10 mouse cellular contexts compared by ENCODE assay signal in the genomic region with DNA sequence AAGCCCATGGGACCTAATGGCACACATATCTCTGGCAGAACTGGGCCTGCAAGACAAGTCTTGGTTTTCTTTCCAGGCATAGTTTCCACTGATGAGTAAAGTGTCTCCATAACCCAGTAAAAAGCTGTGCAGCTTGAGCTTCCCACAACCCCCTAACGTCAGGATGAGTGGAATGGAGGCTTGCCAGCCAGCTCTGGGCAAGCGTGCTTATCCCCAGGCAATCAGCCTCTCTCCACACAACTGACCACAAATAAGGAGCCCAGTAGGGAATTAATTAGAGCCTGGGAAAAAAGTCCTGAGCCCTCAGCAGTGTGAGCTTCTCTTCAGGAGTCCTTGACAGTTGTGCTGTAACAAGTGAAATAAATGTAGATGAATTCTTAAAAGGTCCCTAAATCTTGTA. TPM values are rescaled to one million over a fixed set of nuclear protein-coding genes. Genes with fewer than 3 reads are reported as not detected.
DNase-seq lines count a peak whose midpoint lies in the region; ATAC-seq lines count a peak whose summit lies in the region.
"Had no signal": no experiment of that assay in that cellular context is flagged by ENCODE, and none has a peak within 500 bp of the region (broad histone marks: within the 10 kb centered on the region; RNA-seq: fewer than 3 reads in every experiment).

No protein-coding gene starts in this region.

- DNase-seq in adrenal gland, postnatal 36 days = peak; percentile 19 to 20
- no peak for DNase-seq in adrenal gland, adult 8-10 months
- DNase-seq in 3T3-L1 (ENCODE audit: low read depth, low spot score) = peak; percentile 51
- peak; percentile 12 to 21 for DNase-seq in cerebellum, postnatal 36 days
- peak; percentile 50 to 64 for DNase-seq in left cerebral cortex, postnatal 10 days (ENCODE audit: extremely low spot score in 1 of 2, low spot score in 2 of 2)
- DNase-seq in heart, adult 18-20 months = no peak
- DNase-seq in lung, postnatal 36 days = no peak
- DNase-seq: lung, embryonic 14.5 days had no signal

- intact Hi-C loops in left cerebral cortex, postnatal 10 days (cut with DNase I) = no loop called here

- no peak for ATAC-seq in monocyte, adult 5-6 weeks (replicated peaks; ENCODE audit: insufficient number of reproducible peaks, low FRiP score, low TSS enrichment, poor library complexity, severe bottlenecking)

RNA-seq across cellular contexts. Expression of gene Atp6ap1l, which starts 9.1 kb away (rescaled TPM):
- total RNA-seq in adrenal gland, postnatal 36 days (2021) = not detected
- total RNA-seq in adrenal gland, adult 8-10 months (2022) = under 1 TPM in 1 of 4 experiments, not detected in 3; 0.20 TPM
- total RNA-seq in left cerebral cortex, postnatal 10 days (2021) = 10 to 100 TPM; 20.9 to 23.8 TPM
- not detected in 3 replicates for total RNA-seq in monocyte, adult 5-6 weeks (2017)
- not detected for total RNA-seq in heart, adult 18-20 months (2021)
- total RNA-seq: neutrophil, adult 5-6 weeks had no signal

RNA-seq across cellular contexts. Expression of gene Rps23, which starts 26.7 kb away (rescaled TPM):
- 100 to 1,000 TPM; 414 to 442 TPM for total RNA-seq in adrenal gland, postnatal 36 days (2021)
- total RNA-seq in adrenal gland, adult 8-10 months (2022) = 100 to 1,000 TPM; 258 to 409 (median 335) TPM
- 100 to 1,000 TPM; 233 to 256 TPM for total RNA-seq in left cerebral cortex, postnatal 10 days (2021)
- 2,086 to 4,129 TPM (median 3,828 TPM) in 3 replicates for total RNA-seq in monocyte, adult 5-6 weeks (2017)
- total RNA-seq in heart, adult 18-20 months (2021) = 100 to 1,000 TPM; 170 to 197 TPM

Comparison
In these comparisons a context has a peak if more than half of its experiments do, and no peak if none do; other contexts are left out.
1. DNase-seq: peak in adrenal gland, postnatal 36 days (2 of 2), 3T3-L1 (single experiment), cerebellum, postnatal 36 days (2 of 2) and left cerebral cortex, postnatal 10 days (2 of 2); none in adrenal gland, adult 8-10 months (single experiment), heart, adult 18-20 months (0 of 2) and lung, postnatal 36 days (single experiment).
2. RNA of gene Atp6ap1l, which starts 9.1 kb away (total RNA-seq): 20.9 to 23.8 TPM in left cerebral cortex, postnatal 10 days; not detected in adrenal gland, postnatal 36 days, 0.20 TPM in adrenal gland, adult 8-10 months, not detected in heart, adult 18-20 months and not detected in monocyte, adult 5-6 weeks; every median in the first group is over 10 times any median in the second.